ENCODE assay signal across 27 mouse cellular contexts in genomic region chr13:73839740-73840139, GRCm38 (mm10). TPM values are rescaled to one million over a fixed set of nuclear protein-coding genes. Genes with fewer than 3 reads are reported as not detected.
DNase-seq lines count a peak whose midpoint lies in the region; ATAC-seq and TF ChIP-seq lines count a peak whose summit lies in the region.
"Had no signal": no experiment of that assay in that cellular context is flagged by ENCODE, and none has a peak within 500 bp of the region (broad histone marks: within the 10 kb centered on the region; RNA-seq: fewer than 3 reads in every experiment).

No protein-coding gene starts in this region.

- H3K4me2 ChIP-seq in midbrain, embryonic 16.5 days (ENCODE audit: low read length) = no peak overlapping the region
- H3K4me2 ChIP-seq: forebrain, embryonic 13.5 days; heart, embryonic 13.5 days; hindbrain, embryonic 14.5 days; intestine, embryonic 15.5 days had no signal

- no peaks in the 10 kb centered on the region for H3K27me3 ChIP-seq in midbrain, embryonic 16.5 days (ENCODE audit: control insufficient read depth, insufficient read depth, low read depth, low read length)
- peaks cover 60% of the 10 kb centered on the region for H3K27me3 ChIP-seq in midbrain, embryonic 10.5 days (ENCODE audit: low read depth, poor library complexity, severe bottlenecking)
- no peaks in the 10 kb centered on the region for H3K27me3 ChIP-seq in limb, embryonic 10.5 days (ENCODE audit: low read depth, poor library complexity, severe bottlenecking)

- 0 out of 2 replicates have a peak overlapping the region, but pooled peaks have one; percentile 10 for H3K27ac ChIP-seq in midbrain, embryonic 16.5 days (ENCODE audit: low read length)
- H3K27ac ChIP-seq in midbrain, embryonic 10.5 days (replicated peaks) = no peak overlapping the region
- H3K27ac ChIP-seq in limb, embryonic 10.5 days = peak overlapping the region; percentile 9; the same call in 1 of the 2 replicates
- no peak overlapping the region for H3K27ac ChIP-seq in gastrocnemius, adult 2 months
- H3K27ac ChIP-seq: forebrain, embryonic 10.5 days; forebrain, embryonic 13.5 days; heart, adult 2 months; heart, embryonic 10.5 days; heart, embryonic 13.5 days; hindbrain, embryonic 14.5 days; intestine, embryonic 15.5 days had no signal

- H3K4me3 ChIP-seq in midbrain, embryonic 16.5 days (ENCODE audit: low read depth, low read length) = no peak overlapping the region
- H3K4me3 ChIP-seq in midbrain, embryonic 10.5 days = no peak overlapping the region
- H3K4me3 ChIP-seq in limb, embryonic 10.5 days = no peak overlapping the region
- no peak overlapping the region for H3K4me3 ChIP-seq in gastrocnemius, adult 2 months
- H3K4me3 ChIP-seq: forebrain, embryonic 10.5 days; forebrain, embryonic 13.5 days; heart, adult 2 months; heart, embryonic 10.5 days; heart, embryonic 13.5 days; intestine, embryonic 15.5 days had no signal

- peak; percentile 39 for DNase-seq in embryo, embryonic 10 days (ENCODE audit: low spot score)
- no peak for DNase-seq in embryo, embryonic 9.5 days (ENCODE audit: extremely low spot score)
- no peak for DNase-seq in midbrain, embryonic 10.5 days (ENCODE audit: low spot score)
- DNase-seq in limb, embryonic 10.5 days (ENCODE audit: low spot score) = peak; percentile 59
- peak; percentile 14 for DNase-seq in mesoderm, embryonic 11.5 days (ENCODE audit: low read depth, low spot score)
- no peak for DNase-seq in adrenal gland, postnatal 4 days (ENCODE audit: low spot score in 2 of 2)
- no peak for DNase-seq in gastrocnemius, adult 2 months
- DNase-seq: adrenal gland, adult 8-10 months; adrenal gland, postnatal 25 days; cerebellum, adult 18-20 months; cerebellum, adult 9-10 months; cerebellum, postnatal 14 days; gastrocnemius, postnatal 25 days; heart, adult 2 months; kidney, adult 11 months had no signal

- H3K9ac ChIP-seq in midbrain, embryonic 16.5 days (ENCODE audit: low read depth, low read length) = no peak overlapping the region
- H3K9ac ChIP-seq: forebrain, embryonic 13.5 days; heart, embryonic 13.5 days; hindbrain, embryonic 14.5 days; intestine, embryonic 15.5 days had no signal

- no peaks in the 10 kb centered on the region for H3K9me3 ChIP-seq in midbrain, embryonic 16.5 days (replicated peaks; ENCODE audit: control insufficient read depth, low read length, poor library complexity, severe bottlenecking)
- no peaks in the 10 kb centered on the region for H3K9me3 ChIP-seq in midbrain, embryonic 10.5 days (replicated peaks)
- H3K9me3 ChIP-seq in limb, embryonic 10.5 days (replicated peaks) = no peaks in the 10 kb centered on the region
- H3K9me3 ChIP-seq: forebrain, embryonic 10.5 days; forebrain, embryonic 13.5 days; heart, embryonic 10.5 days; heart, embryonic 13.5 days; intestine, embryonic 15.5 days had no signal

- H3K4me1 ChIP-seq in midbrain, embryonic 16.5 days (ENCODE audit: control insufficient read depth, insufficient read depth, low read length) = peaks cover 11% of the 10 kb centered on the region
- H3K4me1 ChIP-seq in midbrain, embryonic 10.5 days = peaks cover 15% of the 10 kb centered on the region
- H3K4me1 ChIP-seq in limb, embryonic 10.5 days = peaks cover 72% of the 10 kb centered on the region
- H3K4me1 ChIP-seq: forebrain, embryonic 13.5 days had no signal

- no peak for ATAC-seq in midbrain, embryonic 16.5 days
- ATAC-seq: activated CD4-positive, CD25-positive, alpha-beta regulatory T cell, adult 4 months; forebrain, embryonic 13.5 days; forebrain, embryonic 16.5 days; intestine, embryonic 15.5 days had no signal

- 76% methylated on average over 4 of the region's 4 CpGs for WGBS in midbrain, embryonic 16.5 days
- 77% methylated on average over 4 of the region's 4 CpGs for WGBS in midbrain, embryonic 10.5 days
- WGBS in limb, embryonic 10.5 days = 64% methylated on average over 4 of the region's 4 CpGs

- H3K36me3 ChIP-seq in midbrain, embryonic 16.5 days (ENCODE audit: control insufficient read depth, insufficient read depth, low read length) = no peaks in the 10 kb centered on the region
- no peaks in the 10 kb centered on the region for H3K36me3 ChIP-seq in midbrain, embryonic 10.5 days
- peaks cover 70% of the 10 kb centered on the region for H3K36me3 ChIP-seq in limb, embryonic 10.5 days
- H3K36me3 ChIP-seq: heart, embryonic 10.5 days; heart, embryonic 13.5 days; intestine, embryonic 15.5 days had no signal

- intact Hi-C loops in gastrocnemius, adult 2 months (cut with DNase I) = no loop called here

- no peak for TF ChIP-seq CTCF in gastrocnemius, adult 2 months (IDR thresholded peaks at IDR 0.05)

RNA-seq across cellular contexts. Expression of gene Nkd2, which starts 7.7 kb away (rescaled TPM):
- polyA plus RNA-seq in midbrain, embryonic 16.5 days (2015; fragmentation: Nextera tagmentation; extraction: Ambion mirVana) = 15.5 and 20.6 TPM in 2 replicates
- 13.2 and 14.7 TPM in 2 replicates for polyA plus RNA-seq in midbrain, embryonic 10.5 days (2016; fragmentation: Nextera tagmentation; extraction: Ambion mirVana)
- 43.2 and 57.4 TPM in 2 replicates for polyA plus RNA-seq in limb, embryonic 10.5 days (2016; fragmentation: Nextera tagmentation; extraction: Ambion mirVana)
- total RNA-seq in adrenal gland, postnatal 4 days (2021) = 1 to 10 TPM; 5.0 to 5.6 TPM
- 1 to 10 TPM; 1.0 to 1.1 TPM for total RNA-seq in gastrocnemius, adult 2 months (2021)
- total RNA-seq: common myeloid progenitor, adult 5-6 weeks; granulocyte monocyte progenitor cell, adult 5-6 weeks; hematopoietic stem cell, adult 5-6 weeks had no signal

Comparison
In these comparisons a context has a peak if more than half of its experiments do, and no peak if none do; other contexts are left out.
1. DNase-seq: peak in embryo, embryonic 10 days (single experiment), limb, embryonic 10.5 days (single experiment) and mesoderm, embryonic 11.5 days (single experiment); none in embryo, embryonic 9.5 days (single experiment), midbrain, embryonic 10.5 days (single experiment), adrenal gland, postnatal 4 days (0 of 2) and gastrocnemius, adult 2 months (single experiment).
2. H3K27ac ChIP-seq: peak in midbrain, embryonic 16.5 days (single experiment) and limb, embryonic 10.5 days (single experiment); none in midbrain, embryonic 10.5 days (single experiment) and gastrocnemius, adult 2 months (single experiment).